In genomic region chr19:34568988-34569895, GRCm38 (mm10) we compare ENCODE assay signal across 23 mouse cellular contexts. TPM values are rescaled to one million over a fixed set of nuclear protein-coding genes. Genes with fewer than 3 reads are reported as not detected.
DNase-seq lines count a peak whose midpoint lies in the region; ATAC-seq and TF ChIP-seq lines count a peak whose summit lies in the region.
"Had no signal": no experiment of that assay in that cellular context is flagged by ENCODE, and none has a peak within 500 bp of the region (broad histone marks: within the 10 kb centered on the region; RNA-seq: fewer than 3 reads in every experiment).

No protein-coding gene starts in this region.

- ATAC-seq in kidney, embryonic 14.5 days (ENCODE audit: low FRiP score, low TSS enrichment): peak; percentile 74; the same call in 1 of the 2 replicates
- ATAC-seq: forebrain, embryonic 16.5 days had no signal

- 46% methylated on average over 7 of the region's 7 CpGs for WGBS in kidney, adult 2 months
- WGBS in kidney, embryonic 14.5 days: 58% methylated on average over 7 of the region's 7 CpGs

- H3K36me3 ChIP-seq in kidney, adult 2 months (ENCODE audit: control insufficient read depth, insufficient read depth, low read length): no peaks in the 10 kb centered on the region
- no peaks in the 10 kb centered on the region for H3K36me3 ChIP-seq in kidney, embryonic 14.5 days (ENCODE audit: control insufficient read depth, insufficient read depth, low read length)
- H3K36me3 ChIP-seq: embryonic facial prominence, embryonic 10.5 days; midbrain, embryonic 12.5 days had no signal

- no peak for TF ChIP-seq POLR2A in kidney, adult 2 months (IDR thresholded peaks at IDR 0.05; ENCODE audit: low read depth, low read length)

- peak; percentile 73 for DNase-seq in kidney, adult 2 months
- DNase-seq in kidney, postnatal 4 days: no peak
- peak; percentile 72 for DNase-seq in NIH3T3 (ENCODE audit: low read depth)
- peak; percentile 40 for DNase-seq in lung, postnatal 14 days
- DNase-seq in cerebellum, adult 18-20 months: no peak
- no peak for DNase-seq in ovary, postnatal 10 days (ENCODE audit: low spot score)
- DNase-seq in right cerebral cortex, postnatal 4 days: no peak
- DNase-seq: cerebellum, postnatal 25 days; gastrocnemius, postnatal 14 days; right cerebral cortex, adult 18-20 months; thymus, postnatal 36 days had no signal

- H3K27ac ChIP-seq in kidney, adult 2 months (ENCODE audit: insufficient read depth, low read depth, low read length): peak overlapping the region; percentile 81
- no peak overlapping the region for H3K27ac ChIP-seq in kidney, embryonic 14.5 days (ENCODE audit: low read depth, low read length)
- H3K27ac ChIP-seq: embryonic facial prominence, embryonic 10.5 days; limb, embryonic 13.5 days; lung, embryonic 15.5 days; midbrain, embryonic 12.5 days; stomach, postnatal 0 days had no signal

- TF ChIP-seq CTCF in kidney, adult 2 months (conservative IDR thresholded peaks at IDR 0.05; ENCODE audit: insufficient read depth, insufficient read length, low read depth, low read length): no peak

- H3K4me2 ChIP-seq in kidney, embryonic 14.5 days (replicated peaks; ENCODE audit: low read depth, low read length): no peak overlapping the region
- H3K4me2 ChIP-seq: heart, embryonic 12.5 days; limb, embryonic 13.5 days; lung, embryonic 15.5 days; midbrain, embryonic 12.5 days had no signal

- H3K9ac ChIP-seq in kidney, embryonic 14.5 days (ENCODE audit: low read depth, low read length): no peak overlapping the region
- H3K9ac ChIP-seq: heart, embryonic 12.5 days; limb, embryonic 13.5 days; lung, embryonic 15.5 days; midbrain, embryonic 12.5 days had no signal

- H3K9me3 ChIP-seq in kidney, embryonic 14.5 days (ENCODE audit: control insufficient read depth, low read length): no peaks in the 10 kb centered on the region
- H3K9me3 ChIP-seq: embryonic facial prominence, embryonic 10.5 days; heart, embryonic 12.5 days; limb, embryonic 13.5 days; lung, embryonic 15.5 days; midbrain, embryonic 12.5 days had no signal

- 0 out of 2 replicates have a peak overlapping the region, but pooled peaks have one; percentile 15 for H3K4me3 ChIP-seq in kidney, adult 2 months (ENCODE audit: insufficient read depth, low read depth, low read length)
- no peak overlapping the region for H3K4me3 ChIP-seq in kidney, embryonic 14.5 days (ENCODE audit: low read length)
- H3K4me3 ChIP-seq: embryonic facial prominence, embryonic 10.5 days; erythroblast, embryonic 14.5 days; heart, embryonic 12.5 days; limb, embryonic 13.5 days; lung, embryonic 15.5 days; midbrain, embryonic 12.5 days; myocyte had no signal

- H3K27me3 ChIP-seq in kidney, adult 2 months (replicated peaks; ENCODE audit: control insufficient read depth, insufficient read depth, low read length): no peaks in the 10 kb centered on the region
- no peaks in the 10 kb centered on the region for H3K27me3 ChIP-seq in kidney, embryonic 14.5 days (ENCODE audit: control insufficient read depth, insufficient read depth, low read length)
- H3K27me3 ChIP-seq: CH12.LX; heart, embryonic 12.5 days; limb, embryonic 13.5 days; lung, embryonic 15.5 days; midbrain, embryonic 12.5 days had no signal

- H3K4me1 ChIP-seq in kidney, adult 2 months (ENCODE audit: control insufficient read depth, insufficient read depth, low read length): peaks cover 10% of the 10 kb centered on the region
- 0 out of 2 replicates have a peak, but pooled peaks cover 13% of the 10 kb centered on the region for H3K4me1 ChIP-seq in kidney, embryonic 14.5 days (ENCODE audit: control insufficient read depth, insufficient read depth, low read length)
- H3K4me1 ChIP-seq: midbrain, embryonic 12.5 days had no signal

RNA-seq across cellular contexts. Expression of gene Ifit3, which starts 14.1 kb away (rescaled TPM):
- 11.5 and 16.8 TPM in 2 replicates for polyA plus RNA-seq in kidney, adult 2 months (2012; rRNA removed)
- polyA plus RNA-seq in kidney, embryonic 14.5 days (2014; fragmentation: Nextera tagmentation; extraction: Ambion mirVana): 0.73 and 0.80 TPM in 2 replicates
- polyA plus RNA-seq: erythroblast, embryonic 14.5 days had no signal

RNA-seq across cellular contexts. Expression of gene Ifit2, which starts 18.7 kb away (rescaled TPM):
- 3.4 and 4.0 TPM in 2 replicates for polyA plus RNA-seq in kidney, adult 2 months (2012; rRNA removed)
- polyA plus RNA-seq in kidney, embryonic 14.5 days (2014; fragmentation: Nextera tagmentation; extraction: Ambion mirVana): 3.9 and 9.8 TPM in 2 replicates

RNA-seq across cellular contexts. Expression of gene Ifit1bl1, which starts 32.5 kb away (rescaled TPM):
- polyA plus RNA-seq in kidney, adult 2 months (2012; rRNA removed): 0.56 and 1.4 TPM in 2 replicates
- polyA plus RNA-seq in kidney, embryonic 14.5 days (2014; fragmentation: Nextera tagmentation; extraction: Ambion mirVana): 0.20 TPM in 1 of 2 replicates, not detected in the other

RNA-seq across cellular contexts. Expression of gene Ifit3b, which starts 38.5 kb away (rescaled TPM):
- polyA plus RNA-seq in kidney, adult 2 months (2012; rRNA removed): 3.4 and 6.0 TPM in 2 replicates
- 0.41 TPM in 1 of 2 replicates, not detected in the other for polyA plus RNA-seq in kidney, embryonic 14.5 days (2014; fragmentation: Nextera tagmentation; extraction: Ambion mirVana)
- polyA plus RNA-seq: embryonic facial prominence, embryonic 10.5 days; erythroblast, embryonic 14.5 days; hindbrain, embryonic 11.5 days had no signal

RNA-seq across cellular contexts. Expression of gene Lipa, which starts 42.0 kb away (rescaled TPM):
- polyA plus RNA-seq in kidney, adult 2 months (2012; rRNA removed): 210 and 240 TPM in 2 replicates
- 22.0 and 26.7 TPM in 2 replicates for polyA plus RNA-seq in kidney, embryonic 14.5 days (2014; fragmentation: Nextera tagmentation; extraction: Ambion mirVana)

Comparison
In these comparisons a context has a peak if more than half of its experiments do, and no peak if none do; other contexts are left out.
1. DNase-seq: peak in kidney, adult 2 months (single experiment), NIH3T3 (single experiment) and lung, postnatal 14 days (single experiment); none in kidney, postnatal 4 days (0 of 2), cerebellum, adult 18-20 months (0 of 2), ovary, postnatal 10 days (single experiment) and right cerebral cortex, postnatal 4 days (single experiment).